Mouse (Mus musculus) granulocyte monocyte progenitor cell, adult 5-6 weeks (primary cell): ENCODE results near the gene Amfr. TPM values are rescaled to one million over a fixed set of nuclear protein-coding genes. Genes with fewer than 3 reads are reported as not detected.

ENCODE experiments used
- ATAC-seq: replicated peaks from 2 replicates; pipeline ENCODE4 v1.8.0; 2016; ENCODE audit warnings: mild to moderate bottlenecking, moderate TSS enrichment, inconsistent platforms; ENCODE audit not compliant: poor library complexity, severe bottlenecking
- total RNA-seq, 2 experiments: library from RNA; stranded (forward) in 1 of 2; stranded (reverse) in 1 of 2; fragments of 200-712, 200-1000 nt in 1 of 2; fragments of >200 nt in 1 of 2; fragmentation: Nextera tagmentation in 1 of 2; gene quantifications; 2 replicates each; pipeline ENCODE4 v1.2.3; 2014 to 2017

Gene Amfr
- 32.8 and 34.2 TPM in 2 replicates for total RNA-seq (2014; fragmentation: Nextera tagmentation)
- total RNA-seq (2017), result 55.4 and 73.8 TPM in 2 replicates

DNA sequence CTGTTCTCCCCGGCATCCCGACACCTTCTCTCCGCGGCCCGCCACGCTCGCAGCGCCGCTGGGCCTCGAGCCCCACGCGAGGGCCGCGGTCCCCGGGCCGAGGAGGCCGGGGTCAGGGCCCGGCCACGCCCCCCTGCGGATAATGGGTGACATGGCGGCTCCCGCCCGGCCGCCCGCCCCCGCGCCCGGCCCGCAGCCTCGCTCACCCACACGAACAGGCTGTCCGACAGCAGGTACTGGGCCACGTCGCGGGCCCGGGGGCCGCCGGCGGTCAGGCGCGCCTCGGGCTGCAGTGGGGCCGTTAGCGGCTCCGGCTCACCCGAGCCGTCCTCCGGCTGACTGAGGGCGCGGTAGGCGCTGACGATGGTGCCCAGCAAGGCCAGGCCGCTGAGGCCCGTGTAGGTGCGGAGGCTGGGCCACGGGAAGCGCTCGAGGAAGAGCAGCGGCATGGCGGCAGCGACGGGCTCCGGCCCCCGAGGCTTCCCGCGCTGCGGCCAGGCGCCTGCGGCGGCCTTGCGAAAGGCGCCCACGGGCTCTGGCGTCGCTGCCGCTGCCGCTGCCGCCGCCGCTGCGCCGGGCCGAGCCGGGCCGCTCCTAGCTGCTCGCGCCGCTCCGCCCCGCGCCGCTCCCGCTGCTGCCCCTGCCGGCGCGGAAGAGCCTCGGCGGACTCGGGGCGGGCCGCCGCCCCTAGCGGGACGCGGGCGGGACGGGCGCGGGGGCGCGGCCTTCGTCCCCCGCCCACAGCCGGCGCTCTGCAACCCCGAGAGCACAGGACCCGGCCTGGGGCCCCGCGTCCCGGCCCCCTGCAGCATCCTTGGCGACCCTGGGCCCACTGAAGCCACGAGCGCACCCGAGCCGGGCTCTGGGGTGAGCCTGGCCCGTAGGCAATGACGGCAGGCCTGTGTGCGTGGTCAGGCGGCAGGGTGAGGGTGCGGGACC, at the start of gene Amfr:
Amfr (minus strand) TSS at position 830 of the 939 bp plus-strand sequence.
- ATAC-seq, result peak; percentile 73

DNA sequence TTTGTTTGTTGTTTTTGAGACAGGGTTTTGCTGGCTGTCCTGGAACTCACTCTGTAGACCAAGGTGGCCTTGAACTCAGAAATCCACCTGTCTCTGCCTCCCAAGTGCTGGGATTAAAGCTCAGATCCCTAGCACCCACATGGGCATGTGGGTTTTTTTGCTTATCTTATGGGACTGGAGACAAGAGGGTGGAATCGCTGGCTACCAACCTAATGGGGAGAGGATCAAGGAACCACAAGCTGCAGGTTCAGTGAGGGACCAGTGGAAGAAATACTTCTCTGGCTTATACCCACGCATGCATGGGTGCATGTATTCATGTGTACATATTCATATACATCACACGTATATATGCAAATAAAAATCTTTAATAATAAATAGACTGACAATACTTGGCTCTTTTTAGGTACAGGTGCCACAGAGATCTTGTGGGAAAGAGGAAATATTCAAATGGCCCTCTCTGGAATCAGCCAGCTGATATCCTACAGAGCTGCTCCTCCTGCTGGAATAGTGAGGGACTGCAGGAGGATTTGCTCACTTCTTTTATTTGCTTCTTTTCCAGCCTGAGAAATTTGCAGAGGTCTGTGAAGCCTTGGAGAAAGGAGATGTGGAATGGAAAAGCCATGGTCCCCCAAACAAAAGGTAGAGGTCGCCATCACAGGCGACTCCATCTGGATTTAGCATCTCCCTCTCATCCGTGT, 44.7 kb upstream of the Amfr start:
- ATAC-seq, result peak; percentile 67

DNA sequence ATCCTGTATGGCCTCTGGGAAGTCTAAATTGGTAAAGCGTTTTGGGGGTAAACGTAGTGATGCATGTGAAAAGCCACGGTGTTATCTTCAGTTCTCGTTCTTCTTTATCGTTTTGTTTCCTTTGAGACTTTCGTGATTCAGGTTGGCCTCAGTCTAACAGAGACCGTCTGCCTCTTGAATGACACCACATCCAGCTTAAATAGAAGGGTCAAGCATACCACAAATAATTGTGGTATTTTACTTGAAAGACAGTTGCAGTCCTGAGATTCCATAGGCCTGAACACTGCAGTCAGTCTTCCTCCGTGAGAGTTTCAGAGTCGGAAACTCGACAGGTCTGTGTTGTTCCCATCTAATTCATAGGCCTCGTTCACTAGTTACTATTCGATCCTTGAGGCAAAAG, 40.1 kb upstream of the Amfr start:
- no peak for ATAC-seq

DNA sequence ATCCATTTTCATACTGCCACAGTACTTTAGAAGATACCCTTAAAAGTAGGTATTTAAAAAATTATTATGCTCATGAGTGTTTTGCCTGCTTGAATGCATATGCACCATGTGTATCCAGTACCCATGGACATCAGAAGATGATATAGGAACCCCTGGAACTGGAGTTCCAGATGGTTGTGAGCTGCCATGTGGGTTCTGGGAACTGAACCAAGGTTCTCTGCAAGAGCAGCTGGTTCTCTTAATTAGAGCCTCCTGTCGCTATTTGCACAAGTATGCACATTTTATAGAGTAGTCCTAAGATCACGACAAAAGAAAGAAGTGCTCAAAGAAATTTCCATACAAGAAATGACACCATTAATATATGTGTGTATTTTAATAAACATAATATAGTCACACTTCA, 35.2 kb upstream of the Amfr start:
- ATAC-seq, result no peak

DNA sequence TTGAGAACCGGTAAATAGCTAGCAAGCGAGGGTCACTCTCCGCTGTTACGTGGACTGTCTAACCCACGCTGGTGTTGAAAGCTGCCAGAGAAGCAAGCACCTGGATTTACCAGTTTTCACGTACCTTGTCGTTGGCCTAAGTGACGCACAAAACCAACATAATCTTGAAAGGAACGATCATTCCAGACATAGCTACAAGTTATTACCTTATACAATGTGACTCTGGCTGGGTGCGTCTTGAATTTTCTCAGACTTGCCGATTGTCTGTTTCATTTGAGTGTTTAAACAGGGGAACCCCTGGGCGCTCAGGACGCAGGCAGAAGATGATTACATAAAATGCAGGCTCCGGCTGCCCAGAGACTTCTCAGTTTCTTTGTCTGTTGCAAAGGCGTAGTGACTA, 25.2 kb upstream of the Amfr start:
- ATAC-seq, result no peak

DNA sequence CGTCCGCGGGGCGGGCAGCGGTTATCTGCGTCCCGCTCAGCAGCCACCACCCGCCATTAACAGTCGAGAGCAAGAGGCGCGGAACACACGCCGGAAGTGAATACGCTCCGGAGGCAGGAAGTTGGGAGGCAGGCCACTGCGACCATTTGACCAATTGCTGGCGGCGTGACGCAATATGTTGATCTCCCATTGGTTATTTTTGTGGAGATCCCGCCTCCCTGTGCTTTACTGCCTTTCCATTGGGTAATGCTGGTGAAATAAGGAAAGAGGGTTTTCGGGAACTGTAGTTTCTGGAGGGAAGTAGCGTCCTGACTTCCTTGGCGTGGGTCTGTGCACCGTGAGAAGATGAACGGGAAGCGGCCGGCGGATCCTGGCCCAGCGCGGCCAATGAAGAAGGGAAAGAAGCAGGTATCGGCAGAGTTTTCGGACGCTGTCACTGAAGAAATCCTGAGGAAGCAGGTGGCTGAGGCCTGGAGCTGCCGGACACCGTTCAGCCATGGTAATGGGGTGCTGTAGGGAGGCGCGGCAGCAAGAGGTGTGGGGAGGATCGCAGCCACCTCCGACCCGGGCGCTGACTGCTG, 24.4 kb upstream of the Amfr start, which contains the start of the genes Nudt21 and Ogfod1:
Nudt21 (minus strand) TSS at position 88 of the 581 bp plus-strand sequence.
Ogfod1 (plus strand) TSS at position 255 of the 581 bp plus-strand sequence.
- peak; percentile 95 for ATAC-seq

DNA sequence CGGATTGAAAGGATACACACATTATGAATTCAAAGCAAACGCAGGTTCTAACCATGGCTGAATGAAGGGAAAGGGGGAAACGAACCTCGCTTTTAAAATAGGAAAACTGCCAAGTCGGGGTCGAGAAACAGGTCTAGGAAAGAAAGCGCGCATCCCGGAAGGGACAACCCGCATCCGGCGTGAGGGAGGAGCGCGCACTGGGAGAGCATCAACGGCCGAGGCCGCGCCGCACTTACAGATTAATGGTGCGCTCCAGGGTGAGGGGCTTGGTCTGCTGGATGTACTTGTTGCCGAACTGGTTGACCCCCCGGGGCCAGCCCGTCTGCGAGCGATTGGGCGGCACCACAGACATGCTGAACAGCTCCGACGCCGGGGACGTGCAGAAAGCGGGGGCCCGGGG, 23.9 kb upstream of the Amfr start:
- ATAC-seq, result peak; percentile 68

DNA sequence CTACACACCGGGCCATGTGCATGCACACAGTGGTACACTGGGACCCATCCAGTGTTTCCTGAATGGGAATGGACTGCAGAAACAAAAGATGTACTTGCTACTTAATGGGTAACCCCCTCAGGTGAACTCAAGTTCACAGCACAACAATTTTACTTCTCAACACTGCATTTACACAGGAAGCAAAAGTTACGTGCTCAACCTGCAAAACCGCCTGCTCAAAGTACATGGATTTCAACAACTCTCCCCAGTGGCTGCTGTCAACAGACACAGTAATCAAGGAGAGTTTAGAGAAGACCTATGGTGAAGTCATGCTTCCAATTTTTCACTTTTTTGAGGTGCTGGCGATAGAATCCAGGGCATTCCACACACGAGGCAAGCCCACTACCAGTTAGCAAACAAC, 22.6 kb upstream of the Amfr start:
- no peak for ATAC-seq

DNA sequence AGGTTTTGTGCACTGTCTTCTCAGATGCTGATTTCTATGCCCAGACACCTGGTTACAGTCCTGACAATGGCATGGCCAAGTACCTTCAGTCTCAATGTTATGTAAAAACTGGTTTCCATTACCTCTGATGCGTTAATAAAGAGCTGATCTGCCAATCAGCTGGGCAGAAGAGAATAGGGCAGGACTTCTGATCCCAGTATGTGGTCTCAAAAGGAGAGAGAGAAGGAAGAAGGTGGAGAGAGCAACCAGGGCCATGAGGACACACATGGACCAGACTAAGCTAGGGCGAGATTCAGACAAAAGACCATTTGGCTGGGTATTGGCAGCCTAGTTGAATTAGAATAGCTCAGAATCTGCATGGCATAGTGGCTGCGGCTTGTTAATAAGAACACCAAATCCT, 21.0 kb upstream of the Amfr start:
- no peak for ATAC-seq

DNA sequence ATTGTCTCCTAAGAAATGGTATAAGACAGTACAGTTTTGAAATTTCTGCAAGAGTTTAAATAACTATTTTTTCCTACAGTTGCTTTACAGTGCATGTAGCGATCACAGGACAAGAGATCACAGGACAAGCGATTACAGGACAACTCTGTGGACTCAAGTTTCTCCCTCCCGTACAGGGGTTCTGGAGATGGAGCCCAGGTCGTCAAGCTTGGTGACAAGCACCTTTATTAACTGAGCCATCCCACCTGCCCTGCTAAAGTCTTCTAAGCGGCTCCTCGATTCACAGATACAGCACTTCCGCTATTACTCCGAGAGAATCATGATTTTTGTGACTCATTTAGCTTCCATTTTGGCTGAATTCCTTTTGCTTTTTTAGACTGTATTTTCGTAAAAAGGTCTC, 17.1 kb upstream of the Amfr start:
- no peak for ATAC-seq

DNA sequence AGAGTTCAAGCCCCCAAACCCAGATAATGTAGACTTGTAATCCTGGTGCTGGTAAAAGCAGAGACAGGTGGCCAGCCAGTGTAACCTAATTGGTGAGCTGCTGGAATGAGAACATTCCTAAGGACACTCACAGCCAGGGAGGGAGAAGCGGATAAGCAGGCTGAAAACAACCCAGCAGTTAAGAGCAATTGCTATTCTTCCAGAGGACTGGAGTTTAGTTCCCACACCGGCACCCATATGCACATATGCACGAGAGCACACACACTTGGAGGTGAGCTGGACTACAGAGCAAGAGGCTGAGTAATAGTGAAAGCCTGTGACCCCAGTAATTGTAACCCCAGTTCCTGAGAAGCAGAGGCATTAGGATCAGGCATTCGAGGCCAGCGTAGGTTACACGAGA, 11.3 kb upstream of the Amfr start:
- ATAC-seq, result no peak

DNA sequence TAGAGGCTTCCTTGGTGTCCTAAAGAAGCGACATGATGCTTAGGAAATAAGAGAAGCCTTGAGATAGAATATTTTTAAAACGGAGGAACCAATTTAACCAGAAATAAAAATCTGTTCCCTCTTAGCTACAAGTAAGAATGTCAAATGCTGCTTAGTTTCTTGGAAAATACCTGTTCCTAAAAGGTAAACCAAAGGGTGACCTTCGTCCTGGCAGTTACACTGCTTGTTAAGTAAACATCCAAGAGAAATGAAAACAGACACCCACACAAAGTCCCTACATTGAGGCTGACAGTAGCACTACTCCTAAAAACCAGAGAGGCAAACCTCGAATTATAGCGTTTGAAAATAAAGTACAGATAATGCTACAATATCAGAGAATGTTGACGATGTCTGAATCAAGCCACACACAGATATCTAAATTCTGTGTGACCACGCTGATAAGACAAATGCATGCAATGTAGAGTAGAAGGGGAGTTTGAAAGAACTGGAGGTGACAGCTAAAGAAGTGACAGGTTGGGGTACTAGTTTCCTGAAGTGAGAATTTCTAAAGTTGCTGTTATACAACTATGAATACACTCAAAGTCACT, 477 bp upstream of the Amfr start:
- ATAC-seq, result no peak

DNA sequence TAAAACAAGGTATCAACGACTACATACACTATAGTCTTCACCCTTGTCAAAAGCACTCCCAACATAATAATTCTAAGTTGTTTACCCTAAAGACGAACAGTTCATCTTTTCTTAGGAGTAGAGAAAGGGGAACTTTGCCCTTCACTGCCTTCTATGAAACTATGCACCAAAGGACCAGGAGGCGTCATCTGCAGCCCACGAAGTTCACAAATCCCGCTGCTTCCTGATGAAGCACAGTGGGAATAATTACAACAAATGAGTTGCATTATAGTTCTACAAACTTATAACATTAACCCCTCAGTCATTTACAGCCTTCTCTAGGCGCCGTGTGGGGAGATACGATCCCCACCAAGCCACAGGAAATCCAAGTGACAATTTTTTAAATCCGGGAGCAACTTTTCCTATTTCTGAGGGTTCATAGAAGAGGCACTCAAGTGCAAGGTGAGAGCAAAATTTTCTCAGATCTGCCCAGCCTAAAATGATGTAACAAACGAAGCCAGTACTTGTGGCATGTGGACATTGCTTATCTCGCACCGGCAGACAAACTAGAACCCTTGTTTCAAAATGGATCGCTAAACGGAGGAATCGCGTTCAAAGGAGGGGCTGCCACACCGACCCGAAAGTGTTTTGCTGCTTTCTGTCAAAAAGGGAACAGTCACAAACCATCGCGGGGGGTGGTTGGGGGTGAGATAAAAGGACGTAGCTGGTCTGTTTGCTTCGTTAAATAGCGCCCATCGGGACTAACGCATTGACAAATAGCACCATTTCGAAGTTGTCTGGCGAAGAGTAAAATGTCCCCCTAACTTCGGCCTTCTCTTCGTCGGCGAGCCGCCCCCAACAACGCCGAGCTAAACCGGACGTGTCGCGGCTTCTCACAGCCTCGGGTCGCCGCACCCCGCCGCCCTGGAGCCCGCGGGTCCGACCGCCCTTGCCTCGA, 1.3 kb downstream of the Amfr start:
- ATAC-seq, result peak; percentile 26

DNA sequence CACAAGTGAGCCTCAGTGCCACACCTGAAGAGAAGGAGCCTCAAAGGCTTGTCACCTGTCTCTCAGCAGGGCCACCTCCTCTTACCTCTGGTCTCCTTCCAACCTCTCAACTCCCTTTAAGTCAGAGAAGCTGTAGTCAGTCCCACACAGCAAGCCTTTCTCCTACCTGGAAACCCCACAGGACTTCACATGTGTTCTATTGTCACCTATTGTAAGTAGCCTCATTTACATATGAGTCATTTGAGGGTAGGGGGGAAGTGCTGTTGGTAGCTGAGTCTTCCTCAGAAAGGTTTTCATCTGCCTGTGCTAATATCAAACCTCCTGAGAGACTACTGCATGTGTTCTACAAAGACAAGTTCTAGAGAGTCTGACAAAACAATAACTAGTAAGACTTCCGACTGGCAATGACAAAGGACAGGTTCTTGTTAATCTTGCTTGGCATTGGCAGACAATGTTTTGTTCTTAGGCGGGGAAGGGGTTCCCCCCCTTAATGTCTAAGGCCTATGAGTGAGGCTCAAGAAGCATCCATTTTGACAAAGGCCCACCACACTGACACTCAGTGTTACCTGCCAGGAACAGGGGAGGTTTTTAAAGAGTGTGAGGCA, 2.4 kb downstream of the Amfr start:
- no peak for ATAC-seq

DNA sequence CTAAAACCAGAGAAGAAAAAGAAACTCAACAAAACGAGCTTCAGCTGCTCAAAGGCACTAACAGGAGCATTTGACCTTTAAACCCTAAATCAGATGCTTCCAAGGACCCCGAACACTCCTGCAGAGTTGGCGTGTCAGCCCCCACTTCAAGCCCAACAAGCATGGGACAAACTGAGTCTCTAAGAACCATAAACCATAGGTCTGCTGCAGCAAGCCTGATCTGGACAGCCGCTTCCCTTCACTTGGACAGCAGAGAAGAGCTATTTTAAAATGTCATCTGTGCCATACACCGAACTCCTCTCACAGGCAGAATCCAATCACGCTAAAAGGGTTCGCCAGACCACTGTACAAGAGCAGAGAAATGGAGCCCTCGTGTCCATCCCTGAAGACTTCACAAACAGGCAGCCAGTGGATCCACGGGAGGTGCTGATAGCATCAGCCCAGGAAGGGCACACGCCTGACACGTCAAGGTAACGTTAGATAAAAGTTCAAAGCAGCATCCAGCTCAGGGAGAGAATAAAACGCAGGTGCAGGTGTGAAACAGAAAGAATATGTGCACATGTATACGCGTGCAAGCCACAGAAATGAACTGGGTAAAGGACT, 3.3 kb downstream of the Amfr start:
- ATAC-seq, result no peak

DNA sequence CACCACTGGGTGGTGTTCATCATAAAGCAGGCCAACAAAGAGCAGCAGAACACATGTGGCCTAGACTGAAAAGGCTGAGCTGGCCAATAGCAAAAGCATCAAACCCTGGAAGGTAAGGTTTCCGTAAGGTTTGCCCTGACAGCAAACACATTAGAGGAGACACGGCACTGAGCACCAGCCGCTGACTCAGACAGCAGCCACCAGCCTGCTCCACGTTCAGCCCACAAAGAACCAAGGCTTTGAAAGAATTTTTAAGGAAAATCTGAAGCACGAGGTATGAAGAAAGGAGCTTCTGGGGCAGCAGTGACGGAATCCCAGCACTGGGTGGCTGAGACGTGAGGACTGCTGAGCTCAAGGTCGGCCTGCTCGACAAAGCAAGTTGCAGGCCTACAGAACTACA, 8.5 kb downstream of the Amfr start:
- ATAC-seq, result no peak

DNA sequence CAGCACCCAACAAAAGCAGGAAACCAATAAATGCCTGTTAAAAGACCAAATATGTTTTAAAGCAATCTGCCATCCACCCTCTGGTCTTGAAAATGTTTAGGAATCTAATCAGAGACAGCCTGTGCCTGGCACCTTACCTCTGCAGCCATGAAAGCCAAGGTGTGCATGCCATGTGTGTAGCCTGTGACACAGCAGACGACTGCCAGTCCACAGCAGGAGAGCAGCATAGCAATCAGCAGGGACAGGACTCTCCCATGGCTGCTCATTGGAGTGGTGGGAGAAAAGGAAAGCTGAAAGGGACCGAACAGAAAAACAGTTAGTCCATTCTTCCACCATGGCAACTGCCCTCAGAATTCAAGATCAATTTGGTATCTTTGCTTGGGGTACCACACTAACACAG, 13.7 kb downstream of the Amfr start:
- ATAC-seq, result no peak

DNA sequence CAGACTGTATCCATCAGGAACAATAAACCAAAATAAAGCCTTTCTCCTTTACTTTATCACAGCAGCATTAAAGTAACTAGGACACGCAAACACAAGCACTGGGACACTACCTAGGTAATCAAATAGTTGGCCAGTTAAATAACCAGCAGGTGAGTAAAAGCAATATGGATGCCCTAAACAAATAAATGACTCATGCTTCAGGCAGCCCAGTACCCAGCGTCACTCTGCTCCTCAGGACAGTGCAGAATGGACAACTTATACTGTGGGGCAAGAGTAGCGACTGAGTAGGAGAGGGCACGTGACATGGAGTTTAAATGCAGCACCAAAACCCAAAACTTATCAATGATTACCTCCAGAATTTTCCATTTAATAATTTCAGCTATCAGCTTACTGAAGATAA, 22.9 kb downstream of the Amfr start:
- no peak for ATAC-seq

DNA sequence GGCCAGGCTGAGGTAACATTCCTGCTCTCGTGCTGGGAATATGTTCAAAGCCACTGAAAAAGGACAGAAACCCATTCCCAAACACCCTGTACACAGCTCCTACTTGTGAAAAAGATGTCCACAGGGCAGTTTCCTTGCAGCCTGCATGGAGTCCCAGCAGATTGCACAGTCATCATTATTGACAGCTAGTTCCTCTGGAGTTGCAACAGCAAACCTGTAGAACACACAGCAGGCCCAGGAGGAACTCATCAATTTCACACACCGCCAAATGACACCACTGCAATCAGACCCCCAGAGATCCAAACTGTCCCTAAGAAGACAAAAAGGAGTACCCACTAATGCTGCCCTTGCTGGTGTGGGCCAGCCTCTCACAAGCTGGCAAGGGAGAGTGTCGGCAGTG, 27.9 kb downstream of the Amfr start:
- ATAC-seq, result peak; percentile 42
